Mouse (Mus musculus) cortical plate, adult 2 months (tissue): ENCODE data around the gene Hebp2.

Experiments
- CTCF ChIP-seq: fragments of 200-500 bp; IDR thresholded peaks from 2 replicates; pipeline ENCODE4 v1.5.1; 2011; ENCODE audit warnings: mild to moderate bottlenecking, control low read depth, low read length; ENCODE audit not compliant: insufficient read depth; ENCODE audit errors: extremely low read depth
- POLR2A ChIP-seq: fragments of 200-500 bp; IDR thresholded peaks from 2 replicates; pipeline ENCODE4 v1.6.1; 2011; ENCODE audit warnings: mild to moderate bottlenecking, low read length, control low read depth; ENCODE audit not compliant: insufficient read depth; ENCODE audit errors: extremely low read depth

DNA sequence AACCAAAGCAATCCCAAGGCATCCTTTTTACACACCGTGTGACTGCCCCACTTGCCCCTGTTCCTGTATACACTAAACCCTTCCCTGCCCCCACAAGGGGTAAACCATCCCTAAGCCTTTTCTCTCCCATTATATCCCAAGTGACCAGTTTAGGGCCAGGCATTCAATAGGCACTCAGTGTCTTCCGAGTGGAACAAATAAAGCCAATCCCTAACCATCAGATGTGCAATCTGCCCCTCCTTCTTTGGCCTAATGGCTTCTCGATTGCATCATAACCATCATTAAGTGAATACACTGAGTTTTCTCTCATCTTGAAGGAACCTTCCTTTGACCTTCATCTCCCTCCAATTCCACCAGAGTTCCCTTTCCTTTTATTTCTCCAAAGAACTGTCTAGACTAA, 43.9 kb downstream of the Hebp2 start:
- TF ChIP-seq CTCF (no peak), POLR2A (no peak)
